Mouse (Mus musculus) skeletal muscle tissue, adult 2 months (tissue): ENCODE measurements around the gene Mcemp1.

Experiments
- DNase-seq: peaks from one replicate; pipeline ENCODE4 v3.0.0-alpha.2; 2012; ENCODE audit warnings: low read depth, low spot score

The Mcemp1 gene

DNA sequence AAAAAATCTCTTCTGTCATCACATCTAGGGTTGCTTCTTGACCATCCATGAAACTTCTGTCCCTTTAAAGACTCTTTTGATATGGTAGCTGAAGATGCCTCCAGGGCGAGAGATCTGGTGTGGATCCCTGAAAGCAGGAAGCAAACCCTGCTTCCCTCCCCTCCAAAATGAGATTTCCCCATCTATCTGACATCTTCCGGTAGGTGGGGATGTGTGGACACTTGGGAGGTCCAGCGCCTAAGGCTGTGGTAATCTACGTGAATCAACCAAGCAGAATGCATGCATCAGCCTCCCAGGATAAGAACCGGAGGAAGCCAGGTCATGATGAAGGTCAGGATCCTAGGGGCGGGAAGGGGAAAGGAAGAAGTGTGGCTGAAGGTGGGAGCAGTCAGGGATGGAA is at the start of gene Mcemp1:
Gene Mcemp1, plus strand, starts transcription at position 248 of the 400 bp plus-strand sequence.
- DNase-seq = no peak

GRCm38 (mm10) chr8:3621199-3621970 is 44.2 kb upstream of the Mcemp1 start, which contains the start of the genes Xab2 and Pet100:
TSS of gene Xab2 (minus strand) at chr8:3621316.
TSS of gene Pet100 (plus strand) at chr8:3621548.
- peak; percentile 100 for DNase-seq

GRCm38 (mm10) chr8:3622119-3622518 is 43.4 kb upstream of the Mcemp1 start:
- DNase-seq = no peak

GRCm38 (mm10) chr8:3625445-3625844 is 40.1 kb upstream of the Mcemp1 start, which contains the start of gene Pcp2:
TSS of gene Pcp2 (minus strand) at chr8:3625545.
- DNase-seq = no peak

DNA sequence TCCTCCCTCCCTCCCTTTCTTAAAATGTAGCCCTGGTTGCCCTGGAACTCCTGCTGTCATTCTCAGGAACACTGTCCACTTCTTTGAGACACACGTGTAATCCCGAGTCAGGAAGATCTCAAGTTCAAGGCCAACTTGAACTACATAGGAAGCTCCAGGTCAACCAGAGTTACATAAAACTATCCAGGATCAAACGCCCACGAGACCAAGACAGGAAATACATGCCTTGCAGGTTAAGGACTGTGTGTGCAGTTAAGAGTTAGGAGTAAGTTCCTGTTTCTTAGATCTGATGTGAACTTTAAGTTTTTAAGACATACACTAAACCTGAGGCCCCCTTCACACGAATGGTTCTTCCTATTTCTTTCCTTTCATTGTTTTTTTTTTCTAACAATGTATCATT is 38.6 kb upstream of the Mcemp1 start:
- DNase-seq = no peak

DNA sequence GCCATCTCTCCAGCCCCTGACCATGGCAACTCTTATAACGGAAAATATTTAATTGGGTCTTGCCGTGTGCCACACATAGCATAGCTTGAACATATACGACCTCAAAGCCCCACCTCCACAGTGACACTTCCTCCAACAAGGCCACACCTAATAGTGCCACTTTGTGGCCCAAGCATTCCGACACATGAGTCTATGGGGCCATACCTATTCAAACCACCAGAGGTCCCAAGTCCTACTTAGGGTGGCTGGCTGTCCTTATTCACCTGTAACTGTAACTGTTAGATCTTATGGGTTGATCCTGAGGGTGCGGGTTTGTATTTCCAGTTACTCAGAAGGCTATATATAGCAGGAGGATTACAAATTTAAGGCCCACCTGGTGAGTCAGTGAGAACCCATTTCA is 37.5 kb upstream of the Mcemp1 start:
- DNase-seq = no peak

DNA sequence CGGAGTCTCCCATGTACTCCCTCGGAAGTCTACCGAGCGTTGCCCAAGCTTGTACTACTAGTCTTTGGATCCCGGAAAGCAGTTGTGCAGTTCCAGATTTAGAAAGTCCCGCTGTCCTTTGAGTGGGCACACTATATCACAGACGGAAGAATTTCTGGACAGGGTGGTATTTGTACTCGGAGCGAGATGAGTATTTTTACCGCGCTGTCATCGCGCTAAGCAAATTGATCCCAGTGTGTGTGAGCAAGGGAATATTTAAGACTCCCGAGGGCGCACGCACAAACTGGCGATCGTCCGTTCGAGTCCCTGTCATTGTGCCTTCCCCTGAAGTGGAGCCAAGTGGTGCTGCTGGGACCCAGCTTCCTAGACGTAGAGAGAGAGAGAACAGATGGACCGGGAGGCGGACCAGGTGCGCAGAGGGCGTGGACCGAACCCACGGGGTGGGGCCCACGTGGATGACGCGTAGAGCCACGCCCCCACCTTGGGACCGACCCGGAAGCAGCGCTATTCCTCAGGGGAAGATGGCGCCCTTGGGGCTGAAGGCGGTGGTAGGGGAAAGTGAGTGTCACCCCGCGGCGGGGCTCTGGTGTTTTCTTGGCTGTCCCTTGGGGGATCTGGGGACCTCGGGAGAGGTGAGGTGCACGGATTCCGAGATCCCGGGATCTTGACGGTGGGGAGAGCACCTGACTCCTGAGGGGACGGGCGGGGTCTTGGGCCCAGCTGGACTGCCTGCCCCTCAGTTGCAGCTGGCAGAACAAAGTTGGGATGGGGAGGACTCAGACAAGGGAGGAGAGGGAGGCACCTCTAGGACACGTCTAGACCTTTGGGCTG is 34.7 kb upstream of the Mcemp1 start, which contains the start of gene Stxbp2:
Gene Stxbp2, plus strand, starts transcription at position 309 of the 831 bp plus-strand sequence.
- no peak for DNase-seq

- no peak for DNase-seq
Observed at GRCm38 (mm10) chr8:3631478-3631875, 34.1 kb upstream of the Mcemp1 start.

- peak; percentile 25 for DNase-seq
Observed at GRCm38 (mm10) chr8:3645804-3646203, 19.8 kb upstream of the Mcemp1 start.

GRCm38 (mm10) chr8:3646824-3647531 is 18.6 kb upstream of the Mcemp1 start:
- no peak for DNase-seq

- DNase-seq = no peak
Observed at GRCm38 (mm10) chr8:3647561-3647960, 18.0 kb upstream of the Mcemp1 start.

DNA sequence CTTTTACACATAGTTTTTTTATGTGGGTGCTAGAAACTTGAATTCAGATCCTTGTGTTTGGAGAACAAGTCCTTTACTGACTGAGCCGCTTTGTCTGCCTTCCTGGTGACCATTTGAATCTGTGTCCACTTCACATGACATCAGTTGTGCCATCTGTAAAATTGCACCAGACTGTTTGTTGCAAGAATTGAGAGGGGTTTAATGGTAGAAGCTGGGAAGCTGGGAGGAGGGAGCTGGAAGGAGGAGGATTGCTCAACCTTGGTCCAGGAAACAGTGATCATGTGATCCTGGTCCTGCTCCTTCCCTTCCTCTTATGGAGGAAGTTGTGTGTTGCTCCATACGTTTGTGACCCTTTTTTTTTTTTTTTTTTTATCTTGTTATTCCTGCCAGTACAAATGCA is 17.3 kb upstream of the Mcemp1 start:
- peak; percentile 22 for DNase-seq

DNA sequence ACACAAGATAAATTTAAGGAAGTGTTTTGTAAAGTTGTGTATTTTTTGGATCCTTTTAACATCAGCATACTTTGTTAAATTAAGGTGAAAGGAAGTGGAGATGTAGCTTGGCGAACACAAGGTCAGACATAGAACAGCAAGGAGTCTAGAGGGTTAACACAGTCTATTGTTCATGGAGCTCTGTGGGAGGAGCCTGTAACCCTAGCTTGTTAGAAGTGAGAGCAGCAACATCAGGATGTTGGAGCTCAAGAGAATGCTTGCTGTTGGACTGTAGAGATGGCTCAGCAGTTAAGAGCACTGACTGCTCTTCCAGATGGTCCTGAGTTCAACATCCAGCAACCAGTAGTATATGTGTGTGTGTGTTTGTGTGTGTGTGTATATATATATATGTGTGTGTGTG is 16.6 kb upstream of the Mcemp1 start:
- DNase-seq = no peak

GRCm38 (mm10) chr8:3652845-3653244 is 12.7 kb upstream of the Mcemp1 start:
- DNase-seq = no peak

- DNase-seq = no peak
Observed at GRCm38 (mm10) chr8:3654726-3655508, 10.6 kb upstream of the Mcemp1 start.

GRCm38 (mm10) chr8:3655526-3655925 is 10.0 kb upstream of the Mcemp1 start, which contains the start of gene Retn:
TSS of gene Retn (plus strand) at chr8:3655770.
- DNase-seq = no peak

DNA sequence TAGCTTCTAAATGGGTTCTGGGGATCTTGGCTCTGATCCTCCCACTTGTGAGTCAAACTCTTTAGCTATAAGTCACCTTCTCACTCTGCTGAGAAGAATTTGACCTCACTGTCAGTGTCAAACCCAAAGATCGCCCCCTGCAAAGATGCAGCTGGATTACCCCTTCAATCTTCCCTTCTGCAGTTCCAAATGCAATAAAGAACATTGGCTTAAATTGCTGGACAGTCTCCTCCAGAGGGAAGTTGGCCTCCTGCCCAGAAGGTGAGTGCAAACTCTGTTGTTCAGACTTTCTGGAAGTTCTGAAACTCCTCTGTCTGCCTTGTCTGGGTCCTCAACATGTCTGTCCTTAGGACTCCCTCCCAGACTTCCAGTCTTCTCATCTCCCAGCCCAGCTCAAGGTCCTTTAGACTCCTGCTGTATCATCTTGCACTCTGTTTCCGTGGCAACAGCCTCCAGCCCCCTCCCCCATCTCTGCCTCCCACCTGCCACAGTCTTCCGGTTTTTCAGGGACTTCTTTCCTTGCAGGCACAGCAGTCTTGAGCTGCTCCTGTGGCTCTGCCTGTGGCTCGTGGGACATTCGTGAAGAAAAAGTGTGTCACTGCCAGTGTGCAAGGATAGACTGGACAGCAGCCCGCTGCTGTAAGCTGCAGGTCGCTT is 8.7 kb upstream of the Mcemp1 start:
- DNase-seq = no peak

DNA sequence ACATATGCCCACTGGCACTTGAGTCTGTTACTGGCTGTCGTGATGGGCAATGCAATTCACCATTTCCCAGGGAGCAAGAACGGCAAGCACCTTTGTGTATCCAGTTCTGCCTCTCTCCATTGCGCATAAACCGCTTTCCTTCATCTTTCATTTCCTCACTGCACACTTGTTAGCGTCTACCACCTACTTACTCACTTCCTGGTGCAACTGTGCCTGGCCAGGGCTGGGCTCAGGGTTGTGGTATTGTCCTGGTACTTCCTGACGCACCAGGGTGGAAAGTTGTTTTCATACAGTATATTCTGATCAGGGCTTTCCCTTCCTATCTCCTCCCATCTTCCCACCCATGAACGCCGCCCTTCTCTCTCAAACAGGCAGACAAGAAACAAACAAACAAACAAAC is 4.7 kb upstream of the Mcemp1 start:
- DNase-seq = no peak

DNA sequence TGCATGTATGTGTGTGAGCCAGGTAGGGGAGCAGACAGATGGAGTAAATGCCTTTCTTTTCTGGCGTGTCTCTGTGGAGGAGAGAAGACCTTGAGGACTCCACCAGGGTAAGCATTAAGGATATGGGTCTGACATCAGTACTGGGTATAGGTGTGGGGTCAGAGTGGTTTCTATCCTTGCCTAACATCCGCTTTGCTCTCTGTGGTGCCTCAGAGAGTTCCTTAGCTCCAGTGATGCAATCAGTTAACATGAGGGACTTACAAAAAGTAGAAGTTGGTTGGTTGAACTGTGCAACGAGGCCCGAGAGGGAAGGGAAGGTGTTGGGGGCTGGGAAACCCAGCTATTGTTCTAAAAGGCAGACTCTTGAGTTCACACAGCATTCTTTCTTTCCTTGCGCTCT is 1.1 kb upstream of the Mcemp1 start:
- no peak for DNase-seq

DNA sequence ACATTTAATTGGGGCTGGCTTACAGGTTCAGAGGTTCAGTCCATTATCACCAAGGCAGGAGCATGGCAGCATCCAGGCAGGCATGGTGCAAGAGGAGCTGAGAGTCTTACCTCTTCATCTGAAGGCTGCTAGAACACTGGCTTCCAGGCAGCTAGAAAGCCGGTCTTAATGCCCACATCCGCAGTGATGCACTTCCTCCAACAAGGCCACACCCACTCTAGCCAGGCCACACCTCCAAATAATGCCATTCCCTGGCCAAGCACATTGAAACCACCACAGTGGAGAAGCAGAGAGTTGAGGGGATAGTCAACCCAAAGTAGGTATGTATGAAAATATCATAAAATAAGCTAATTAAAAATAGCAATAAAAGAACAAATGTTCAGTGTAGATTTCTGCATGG is 4.8 kb downstream of the Mcemp1 start:
- DNase-seq = no peak
